Mouse (Mus musculus) G1E (cell line): ENCODE data around the gene Adam15.

ENCODE experiments used
- CTCF ChIP-seq: IDR thresholded peaks from 2 replicates; pipeline ENCODE4 v1.5.1; 2012; ENCODE audit warnings: low read depth, low read length, inconsistent platforms, mixed read lengths
- GATA1 ChIP-seq: IDR thresholded peaks from 2 replicates; pipeline ENCODE4 v1.6.1; 2012; ENCODE audit warnings: borderline replicate concordance, low read length, inconsistent platforms, mixed read lengths
- POLR2AphosphoS5 ChIP-seq: IDR thresholded peaks from 2 replicates; pipeline ENCODE4 v1.6.1; 2012; ENCODE audit warnings: low read depth, low read length, inconsistent platforms; ENCODE audit not compliant: insufficient replicate concordance
- TAL1 ChIP-seq: conservative IDR thresholded peaks from 2 replicates; pipeline ENCODE4 v1.6.1; 2012; ENCODE audit warnings: low read depth, low read length, inconsistent platforms, mixed read lengths

- TF ChIP-seq CTCF (no peak), GATA1 (no peak), POLR2AphosphoS5 (no peak), TAL1 (no peak)
Measured at GRCm38 (mm10) chr3:89377831-89378230, 28.0 kb upstream of the Adam15 start.
